Mouse (Mus musculus): ENCODE results near the gene Gm21671. TPM values are rescaled to one million over a fixed set of nuclear protein-coding genes. Genes with fewer than 3 reads are reported as not detected.
"Not testable (repeated sequence)": the region's sequence is repeated elsewhere in the genome, so short reads cannot be mapped to it uniquely, and the experiment has no call there.

The Gm21671 gene
- not detected for total RNA-seq (2021)
- long read RNA-seq, experiment 1 = 0 reads
- long read RNA-seq, experiment 2 = 0 reads

DNA sequence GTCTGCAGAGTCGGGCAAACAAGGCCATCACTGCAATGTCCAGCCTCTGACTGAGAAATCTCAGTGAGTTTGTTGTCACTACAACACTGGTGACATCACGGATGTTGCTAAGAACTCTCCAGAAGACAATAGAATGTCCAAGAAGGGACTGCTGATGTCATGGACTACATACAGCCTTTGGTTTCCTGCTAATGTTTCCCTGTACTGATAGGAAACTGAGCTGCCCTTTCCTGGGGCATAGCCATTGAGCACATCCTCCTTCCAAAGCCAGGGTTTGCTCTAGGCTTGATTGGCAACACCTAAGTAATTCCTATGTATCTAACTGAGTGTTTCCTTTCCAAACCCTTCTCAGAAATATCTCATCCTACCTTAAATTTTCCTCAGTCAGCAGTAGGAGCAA lies at the start of gene Gm21671:
Gene Gm21671 (minus strand): TSS at position 101 of the 400 bp plus-strand sequence.
- intact Hi-C loops (cut with DNase I); DNase-seq: not testable (repeated sequence)

DNA sequence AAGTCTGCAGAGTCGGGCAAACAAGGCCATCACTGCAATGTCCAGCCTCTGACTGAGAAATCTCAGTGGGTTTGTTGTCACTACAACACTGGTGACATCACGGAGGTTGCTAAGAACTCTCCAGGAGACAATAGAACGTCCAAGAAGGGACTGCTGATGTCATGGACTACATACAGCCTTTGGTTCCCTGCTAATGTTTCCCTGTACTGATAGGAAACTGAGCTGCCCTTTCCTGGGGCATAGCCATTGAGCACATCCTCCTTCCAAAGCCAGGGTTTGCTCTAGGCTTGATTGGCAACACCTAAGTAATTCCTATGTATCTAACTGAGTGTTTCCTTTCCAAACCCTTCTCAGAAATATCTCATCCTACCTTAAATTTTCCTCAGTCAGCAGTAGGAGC lies 34.3 kb upstream of the Gm21671 start, which contains the start of gene Gm21698:
Gene Gm21698 (minus strand): TSS at position 101 of the 400 bp plus-strand sequence.
- DNase-seq; intact Hi-C loops (cut with DNase I): not testable (repeated sequence)

DNA sequence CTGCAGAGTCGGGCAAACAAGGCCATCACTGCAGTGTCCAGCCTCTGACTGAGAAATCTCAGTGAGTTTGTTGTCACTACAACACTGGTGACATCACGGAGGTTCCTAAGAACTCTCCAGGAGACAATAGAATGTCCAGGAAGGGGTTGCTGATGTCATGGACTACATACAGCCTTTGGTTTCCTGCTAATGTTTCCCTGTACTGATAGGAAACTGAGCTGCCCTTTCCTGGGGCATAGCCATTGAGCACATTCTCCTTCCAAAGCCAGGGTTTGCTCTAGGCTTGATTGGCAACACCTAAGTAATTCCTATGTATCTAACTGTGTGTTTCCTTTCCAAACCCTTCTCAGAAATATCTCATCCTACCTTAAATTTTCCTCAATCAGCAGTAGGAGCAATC lies 18.3 kb upstream of the Gm21671 start, which contains the start of gene Gm21680:
Gene Gm21680 (minus strand): TSS at position 101 of the 400 bp plus-strand sequence.
- intact Hi-C loops (cut with DNase I); DNase-seq: not testable (repeated sequence)

DNA sequence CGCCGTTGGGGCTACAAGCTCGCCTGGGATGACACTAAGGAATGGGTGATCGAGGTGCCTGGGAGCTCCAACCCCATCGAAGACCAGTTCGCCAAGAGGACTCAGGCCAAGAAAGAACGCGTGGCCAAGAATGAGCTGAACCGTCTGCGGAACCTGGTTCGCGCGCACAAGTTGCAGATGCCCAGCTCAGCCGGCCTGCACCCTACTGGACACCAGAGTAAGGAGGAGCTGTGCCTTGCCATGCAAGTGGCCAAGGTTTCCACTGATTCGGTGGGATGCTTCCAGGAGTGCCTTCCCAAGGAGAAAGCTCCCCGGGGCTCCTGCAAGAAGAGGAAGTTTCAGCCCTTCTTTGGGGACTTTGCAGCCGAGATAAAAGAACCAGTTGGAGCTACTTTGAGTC lies 2.8 kb upstream of the Gm21671 start:
- intact Hi-C loops (cut with DNase I) = not testable (repeated sequence)

DNA sequence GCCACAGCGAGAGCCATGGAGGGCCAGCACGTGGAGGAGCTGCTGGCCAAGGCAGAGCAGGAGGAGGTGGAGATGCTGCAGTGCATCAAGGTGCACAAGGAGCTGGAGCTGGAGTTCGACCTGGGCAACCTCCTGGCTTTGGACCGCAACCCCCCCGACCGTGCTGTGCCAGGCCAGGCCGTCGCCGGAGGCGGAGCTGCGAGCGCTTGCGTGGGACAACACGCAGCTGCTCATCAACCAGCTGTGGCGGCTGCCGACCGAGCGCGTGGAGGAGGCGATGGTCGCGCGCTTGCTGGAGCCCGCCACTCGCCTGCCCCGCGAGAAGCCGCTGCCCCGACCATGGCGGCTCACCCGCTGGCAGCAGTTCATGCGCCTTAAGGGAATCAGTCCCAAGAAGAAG lies 2.4 kb upstream of the Gm21671 start:
- intact Hi-C loops (cut with DNase I) = not testable (repeated sequence)

More for the DNA sequence above, 2.8 kb upstream of the Gm21671 start:
- DNase-seq = not testable (repeated sequence)

DNA sequence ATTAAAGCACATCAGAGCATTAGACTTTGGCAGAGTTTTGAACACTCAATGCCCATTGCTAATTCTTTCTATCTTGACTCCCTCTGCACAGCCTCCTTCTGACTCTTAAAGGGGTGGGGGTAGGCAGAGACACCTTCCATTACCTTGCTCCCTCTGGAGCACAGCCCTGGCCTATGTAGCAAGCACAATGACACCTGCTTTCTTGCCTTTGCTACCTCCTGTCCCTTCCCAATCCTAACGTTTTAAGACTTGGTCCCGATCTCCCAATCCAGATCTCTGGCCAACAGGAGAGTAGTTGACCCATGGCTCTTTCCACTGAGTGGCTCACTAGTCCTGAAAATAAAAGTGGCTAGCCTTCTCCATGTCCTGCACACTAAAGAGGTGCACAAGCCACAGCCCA lies 8.8 kb downstream of the Gm21671 start:
- DNase-seq; intact Hi-C loops (cut with DNase I): not testable (repeated sequence)

More for the DNA sequence above, 2.4 kb upstream of the Gm21671 start:
- not testable (repeated sequence) for DNase-seq

DNA sequence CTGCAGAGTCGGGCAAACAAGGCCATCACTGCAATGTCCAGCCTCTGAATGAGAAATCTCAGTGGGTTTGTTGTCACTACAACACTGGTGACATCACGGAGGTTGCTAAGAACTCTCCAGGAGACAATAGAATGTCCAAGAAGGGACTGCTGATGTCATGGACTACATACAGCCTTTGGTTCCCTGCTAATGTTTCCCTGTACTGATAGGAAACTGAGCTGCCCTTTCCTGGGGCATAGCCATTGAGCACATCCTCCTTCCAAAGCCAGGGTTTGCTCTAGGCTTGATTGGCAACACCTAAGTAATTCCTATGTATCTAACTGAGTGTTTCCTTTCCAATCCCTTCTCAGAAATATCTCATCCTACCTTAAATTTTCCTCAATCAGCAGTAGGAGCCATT lies 11.9 kb downstream of the Gm21671 start, which contains the start of gene Gm21663:
Gene Gm21663 (minus strand): TSS at position 101 of the 400 bp plus-strand sequence.
- DNase-seq; intact Hi-C loops (cut with DNase I): not testable (repeated sequence)

Other genes with a start within 250 kb of the Gm21671 start
- 1 to 10 TPM; 2.5 to 2.9 TPM for gene Xrcc2, start 248.6 kb downstream of the Gm21671 start, total RNA-seq (2021)
- gene Actr3b, start 194.4 kb downstream of the Gm21671 start, total RNA-seq (2021) = 1 to 10 TPM; 1.7 to 6.6 TPM
- gene Gm21663, start 12.0 kb downstream of the Gm21671 start, total RNA-seq (2021) = not detected
- not detected for gene Gm21680, start 18.2 kb upstream of the Gm21671 start, total RNA-seq (2021)
- not detected for gene Gm21698, start 34.2 kb upstream of the Gm21671 start, total RNA-seq (2021)
- not detected for gene Gm1979, start 50.4 kb upstream of the Gm21671 start, total RNA-seq (2021)
- gene Gm5862, start 68.5 kb upstream of the Gm21671 start, total RNA-seq (2021) = not detected
- gene Speer4a, start 85.1 kb upstream of the Gm21671 start, total RNA-seq (2021) = not detected
- not detected for gene Gm7347, start 104.2 kb upstream of the Gm21671 start, total RNA-seq (2021)
- not detected for gene Gm10471, start 134.9 kb upstream of the Gm21671 start, total RNA-seq (2021)
- not detected for gene 5031410I06Rik, start 150.9 kb upstream of the Gm21671 start, total RNA-seq (2021)
- gene Gm10220, start 167.0 kb upstream of the Gm21671 start, total RNA-seq (2021) = not detected

All from gastrocnemius, postnatal 36 days (tissue).